Mouse (Mus musculus): ENCODE measurements around the gene Oxtr.

- TF ChIP-seq CTCF (IDR thresholded peaks at IDR 0.05) (no peak), EP300 (IDR thresholded peaks at IDR 0.05) (no peak)
These were observed 26.8 kb upstream of the Oxtr start for GRCm38 (mm10) chr6:112516496-112516895.

Measured in lung, postnatal 0 days (tissue).